Mouse (Mus musculus): ENCODE measurements at regions not wholly inside any gene's neighbourhood (a gene's known extent, or its start where the extent isn't known, plus 50 kb on each side); places are given as distances from the start of the nearest gene placed in this dataset.

DNA sequence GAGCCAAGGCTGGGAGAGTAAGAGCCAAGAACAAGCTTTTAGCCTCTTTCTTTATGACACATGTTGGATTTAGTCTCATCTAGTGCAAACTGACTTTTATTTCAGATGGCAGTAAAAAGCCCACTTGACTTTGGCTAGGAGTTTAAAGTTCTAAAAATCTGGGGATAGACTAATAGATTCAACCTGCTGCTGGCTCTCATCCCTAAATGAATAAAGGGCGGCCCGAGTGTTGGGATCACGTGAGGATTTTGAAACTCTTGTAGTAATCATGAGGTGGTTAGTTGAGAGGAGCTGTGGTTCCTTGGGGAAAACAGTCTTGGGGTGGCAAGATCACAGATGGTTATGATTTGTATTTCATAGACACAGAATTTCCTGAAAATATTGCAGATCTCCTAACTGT lies 975.9 kb downstream of the Robo2 start:
- DNase-seq (ENCODE audit: low spot score in 2 of 2) = no peak

DNA sequence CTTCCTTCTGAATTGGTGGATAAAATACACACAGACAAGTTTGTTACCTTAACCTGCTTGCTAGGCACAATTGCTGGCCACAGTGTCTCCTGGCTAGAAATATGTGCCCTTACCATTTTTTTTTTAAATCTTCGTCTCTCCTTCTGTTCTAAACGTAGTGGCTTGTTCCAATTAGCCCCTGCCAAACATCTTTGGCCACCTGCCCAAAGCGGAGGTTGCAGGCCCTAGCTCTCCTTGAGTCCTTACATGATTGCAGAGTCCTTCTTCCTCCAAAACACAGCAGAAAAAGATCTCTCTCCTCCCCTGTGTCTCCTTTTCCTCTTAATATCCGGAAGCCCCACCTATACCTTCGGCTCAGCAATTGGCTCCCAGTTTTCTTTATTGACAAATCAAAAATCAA lies 986.8 kb downstream of the Robo2 start:
- DNase-seq (ENCODE audit: low spot score in 2 of 2) = no peak

DNA sequence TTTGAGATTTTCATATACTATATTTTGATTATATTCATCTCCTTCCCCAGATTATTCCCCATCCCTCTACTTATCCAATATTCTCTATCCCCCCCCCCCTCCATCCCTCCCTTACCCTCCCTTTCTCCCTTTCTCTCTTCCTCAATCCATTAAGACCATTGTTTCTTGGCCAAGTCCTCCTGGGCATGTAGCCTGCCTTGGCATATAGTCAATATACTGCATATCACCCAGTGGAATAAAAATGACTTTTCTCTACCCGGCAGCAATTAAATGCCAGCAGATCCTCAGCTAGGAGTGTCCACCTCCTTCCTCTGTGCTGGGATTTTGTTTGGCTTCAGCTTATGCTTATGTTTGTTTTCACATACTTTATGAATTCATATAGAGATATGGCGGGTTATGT lies 987.3 kb downstream of the Robo2 start:
- DNase-seq (ENCODE audit: low spot score in 2 of 2) = no peak

DNA sequence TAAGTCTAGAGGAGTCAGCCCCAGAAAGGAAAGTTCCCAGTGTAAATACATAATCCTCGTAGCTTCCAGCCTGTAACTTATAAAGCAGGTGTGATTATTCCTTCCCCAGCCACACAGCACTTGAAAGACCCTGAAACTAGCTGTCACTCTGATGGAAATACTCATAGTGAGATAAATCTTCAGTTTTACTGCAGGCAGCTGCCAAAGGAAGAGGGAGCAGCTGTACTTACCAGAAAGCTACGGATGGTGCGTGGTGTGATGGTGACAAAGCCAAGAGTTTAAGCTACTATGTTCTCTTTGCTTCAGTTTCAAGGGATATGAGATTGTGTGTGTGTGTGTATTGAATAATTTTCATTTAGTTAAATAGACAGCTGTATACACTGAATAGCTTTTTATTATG lies 1007.1 kb downstream of the Robo2 start:
- DNase-seq (ENCODE audit: low spot score in 2 of 2) = no peak

DNA sequence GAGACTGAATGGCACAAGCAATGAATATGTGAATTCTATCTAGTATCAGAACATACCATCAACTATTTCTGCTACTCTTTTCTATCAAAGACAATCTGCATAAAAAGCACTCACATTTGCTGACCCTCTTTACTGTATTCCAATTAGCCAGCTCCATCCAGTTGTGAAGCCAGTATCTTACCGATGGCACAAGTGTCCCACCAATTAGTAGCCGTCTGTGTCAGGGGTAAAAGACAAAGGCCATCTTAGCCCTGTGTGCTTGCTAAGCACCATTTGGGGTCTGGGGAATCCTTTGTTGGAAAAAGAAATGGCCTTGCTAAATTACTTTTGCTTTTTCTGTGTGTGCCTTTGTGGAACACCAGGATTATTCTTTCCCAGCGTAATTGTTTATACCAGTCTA lies 1007.5 kb downstream of the Robo2 start:
- no peak for DNase-seq (ENCODE audit: low spot score in 2 of 2)

DNA sequence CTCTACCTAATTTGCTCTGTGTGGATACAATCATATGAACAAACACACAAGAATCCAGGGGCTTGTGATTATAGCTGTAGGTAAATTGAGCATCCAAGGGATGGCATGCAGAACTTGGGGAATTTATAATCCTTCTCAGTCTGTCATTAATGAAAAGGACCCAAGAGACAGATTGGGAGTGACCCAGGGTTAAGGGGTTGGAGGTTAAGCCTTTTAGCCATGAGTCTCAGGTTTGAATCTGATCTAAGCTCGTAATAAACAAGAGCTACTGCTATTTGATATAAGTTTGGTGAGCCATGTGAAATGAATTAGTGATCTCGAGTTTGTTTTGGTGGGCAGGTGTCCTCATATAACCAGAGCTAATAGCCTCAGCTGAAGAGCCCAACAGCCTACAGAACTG lies 1032.6 kb downstream of the Robo2 start:
- no peak for DNase-seq (ENCODE audit: low spot score in 2 of 2)

DNA sequence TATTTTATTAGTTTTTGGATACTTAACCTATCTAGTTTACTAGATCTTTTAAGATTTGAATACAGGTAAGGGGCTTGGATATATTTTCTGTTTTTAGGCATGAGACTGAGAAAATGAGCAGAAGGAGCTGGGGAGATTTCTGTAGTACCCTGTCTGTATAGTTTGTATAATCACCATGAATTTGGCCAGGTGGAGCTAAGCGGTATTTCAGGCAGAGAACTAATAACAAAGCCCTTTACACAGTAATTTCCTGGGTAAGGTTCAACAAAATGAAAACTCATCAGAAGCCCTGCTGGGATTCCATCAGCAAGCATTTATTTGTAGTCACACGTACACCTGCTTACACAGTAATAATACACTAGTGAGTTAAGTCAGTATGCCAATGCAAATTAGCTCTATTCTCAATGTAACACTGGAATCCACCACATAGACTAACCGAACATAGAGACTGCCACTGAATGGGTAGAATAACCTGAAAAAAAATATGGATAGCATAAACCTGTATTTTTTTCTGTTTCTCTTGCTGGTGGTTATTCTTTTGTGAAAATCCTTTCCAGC lies 1036.9 kb downstream of the Robo2 start:
- DNase-seq (ENCODE audit: low spot score in 2 of 2) = no peak

DNA sequence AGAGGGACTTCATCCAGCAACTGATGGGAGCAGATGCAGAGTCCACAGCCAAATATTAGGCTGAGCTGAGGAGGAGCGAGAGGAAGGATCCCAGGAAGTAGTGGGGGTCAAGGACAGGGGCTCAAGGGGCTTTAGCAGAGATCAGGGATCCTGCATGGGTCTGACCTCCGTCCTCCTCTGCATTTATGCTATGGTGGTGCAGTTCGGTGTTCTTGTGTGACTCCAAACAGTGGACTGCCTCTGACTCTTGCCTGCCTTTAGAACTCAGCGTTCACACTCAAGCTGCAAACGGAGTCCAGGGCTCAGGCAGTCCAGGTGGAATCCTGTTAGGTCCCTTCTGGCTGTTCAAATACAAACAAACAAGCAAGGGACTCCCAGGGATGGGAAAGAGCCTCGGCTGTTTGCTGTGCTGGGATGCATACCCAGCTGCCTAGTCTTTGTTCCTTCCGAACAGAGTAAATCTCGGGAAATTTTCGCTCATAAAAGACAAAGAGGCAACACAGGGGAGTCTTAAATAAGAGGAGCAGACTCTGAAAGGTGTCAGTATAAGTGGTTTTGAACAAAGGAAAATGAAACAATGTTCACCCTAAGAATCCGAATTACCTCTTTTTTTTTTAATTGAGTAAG lies 1042.9 kb downstream of the Robo2 start:
- no peak for DNase-seq (ENCODE audit: low spot score in 2 of 2)

DNA sequence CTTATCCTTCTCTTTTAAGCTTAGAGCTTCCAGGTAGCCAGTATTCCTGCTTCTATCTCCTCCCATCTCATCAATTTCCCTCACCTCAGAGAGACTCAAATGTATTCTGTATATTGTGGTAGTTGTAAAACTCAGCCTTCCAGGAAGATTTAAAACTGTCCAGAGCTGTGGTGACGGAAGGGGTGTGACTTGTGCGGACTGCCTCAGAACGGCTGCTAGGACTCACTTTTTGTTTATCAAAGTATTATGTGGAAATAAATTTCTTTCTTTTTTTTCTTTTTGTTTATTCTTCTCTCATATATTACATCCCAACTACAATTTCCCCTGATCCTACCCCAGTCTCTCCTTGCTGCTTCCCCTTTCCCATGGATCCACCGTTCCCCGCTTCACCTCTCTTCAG lies 1043.7 kb downstream of the Robo2 start:
- DNase-seq (ENCODE audit: low spot score in 2 of 2) = no peak

DNA sequence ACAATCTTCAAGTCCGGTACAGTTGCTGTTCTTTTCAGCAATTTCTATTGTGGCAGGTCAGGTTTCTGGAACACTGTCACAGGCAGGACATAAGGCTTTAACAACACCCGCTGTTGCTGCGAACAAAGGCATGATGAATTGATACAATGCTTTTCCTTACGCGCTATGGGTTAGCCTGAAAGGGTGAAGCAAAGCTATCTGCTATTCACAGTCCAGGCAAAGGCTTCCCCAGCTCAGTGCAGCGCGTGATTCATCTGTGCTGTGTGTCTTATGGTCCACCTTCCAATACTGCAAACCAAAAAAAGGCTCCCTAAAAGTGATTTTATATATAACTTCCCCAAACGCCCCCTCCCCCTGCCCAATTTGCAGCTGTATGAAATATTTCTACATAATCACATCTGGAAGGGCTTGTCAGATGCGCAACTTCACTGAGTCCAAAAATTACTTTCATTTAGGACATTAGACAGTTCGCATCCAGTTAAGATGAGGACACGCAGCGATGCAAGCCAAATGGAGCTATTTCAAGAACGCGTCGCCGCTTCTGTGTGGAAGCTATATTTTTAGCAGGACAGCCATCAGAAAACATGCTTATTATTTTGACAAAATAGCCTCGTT lies 1044.3 kb downstream of the Robo2 start:
- no peak for DNase-seq (ENCODE audit: low spot score in 2 of 2)

DNA sequence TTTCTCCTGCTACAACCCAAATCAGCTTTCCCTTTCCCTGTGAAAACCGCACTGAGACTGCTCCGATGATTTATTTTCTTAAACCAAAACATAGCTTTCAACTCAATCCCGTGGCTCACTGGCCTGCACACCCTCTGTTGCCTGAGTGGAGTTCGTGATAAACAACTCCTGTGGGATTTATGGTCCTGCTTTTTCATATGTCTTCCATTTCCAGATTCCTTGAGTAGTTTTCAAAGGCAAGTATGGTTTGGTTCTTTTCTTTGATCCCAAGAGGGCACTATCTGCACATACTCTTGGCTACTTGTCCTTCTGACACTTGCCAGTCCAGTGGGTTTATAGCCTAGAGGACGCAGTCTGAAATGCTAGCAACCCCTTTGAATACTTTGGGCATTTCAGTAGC lies 1042.6 kb downstream of the Robo1 start:
- DNase-seq (ENCODE audit: low spot score in 2 of 2) = no peak

DNA sequence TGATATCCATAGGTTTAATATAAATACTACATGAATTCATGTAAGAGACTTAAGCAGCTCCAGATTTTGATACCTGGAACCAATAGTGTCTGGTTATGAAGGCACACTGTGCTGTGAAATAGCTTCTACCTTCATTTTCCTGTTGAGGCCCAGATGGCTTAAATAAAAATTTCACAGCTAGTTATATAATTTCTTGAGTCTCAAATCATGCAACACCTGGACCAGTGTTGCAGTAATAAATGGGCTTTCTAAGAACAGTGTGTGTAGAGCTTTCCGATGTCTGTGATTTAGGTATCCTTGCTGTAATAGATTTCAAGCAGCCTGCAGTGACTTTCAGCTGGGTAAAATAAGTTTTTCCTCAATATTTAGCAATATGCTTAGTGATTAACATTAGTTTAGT lies 1035.8 kb downstream of the Robo1 start:
- DNase-seq (ENCODE audit: low spot score in 2 of 2) = no peak

DNA sequence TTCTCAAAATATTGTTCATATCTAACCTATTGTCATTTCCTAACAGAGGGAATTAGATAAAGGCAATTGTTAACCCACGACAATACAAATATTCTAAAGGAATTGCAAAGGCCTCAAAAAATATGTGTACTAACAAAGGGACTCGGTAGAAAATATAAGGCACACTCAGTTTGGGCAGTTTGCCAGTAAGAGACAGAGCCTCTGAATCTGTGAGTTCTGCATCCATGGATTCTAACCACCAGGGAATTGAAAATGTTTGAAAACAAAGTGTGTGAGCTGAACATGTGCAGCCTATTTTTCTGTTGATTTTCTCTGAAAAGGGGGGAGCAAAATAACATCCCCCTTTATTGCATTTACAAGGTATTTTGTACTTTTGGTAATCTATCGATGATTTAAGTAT lies 1035.4 kb downstream of the Robo1 start:
- DNase-seq (ENCODE audit: low spot score in 2 of 2) = no peak

DNA sequence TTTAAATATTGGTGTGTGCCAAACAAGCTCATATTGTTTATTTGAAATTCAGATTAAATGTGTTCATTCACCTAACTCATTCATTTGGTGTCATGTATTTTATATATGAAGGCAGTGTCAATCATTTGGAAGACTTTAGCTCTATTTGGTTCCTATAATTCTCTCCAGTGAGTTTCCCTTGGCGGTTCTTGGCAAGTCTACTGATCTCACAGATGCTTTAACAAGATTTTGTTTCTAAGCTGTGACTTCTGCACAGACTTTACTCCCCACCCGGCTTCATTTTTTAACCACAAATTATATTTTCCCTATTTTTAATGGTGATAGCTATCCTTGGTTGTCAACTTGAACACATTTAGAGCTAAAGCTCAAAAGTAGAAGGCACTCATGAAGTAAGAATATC lies 1009.5 kb downstream of the Robo1 start:
- DNase-seq (ENCODE audit: low spot score in 2 of 2) = no peak

DNA sequence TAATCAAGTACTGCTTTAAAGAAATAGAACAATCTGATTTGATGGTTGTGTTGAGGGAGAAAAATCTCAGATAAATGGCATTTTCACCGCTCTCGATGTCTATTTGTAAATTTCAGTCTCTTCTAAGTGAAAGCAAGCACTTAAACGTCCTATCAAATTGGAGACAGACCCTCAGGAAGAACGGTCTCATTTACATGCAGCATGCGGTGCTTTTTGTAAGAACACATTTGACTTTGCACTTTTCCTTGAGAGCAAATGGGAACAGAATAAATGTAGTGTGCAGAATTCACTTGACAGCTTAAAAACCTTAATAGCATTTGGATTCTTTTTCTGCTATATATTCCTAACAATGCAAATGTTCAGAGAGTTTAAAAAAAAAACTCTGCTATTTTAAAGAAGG lies 1002.0 kb downstream of the Robo1 start:
- no peak for DNase-seq (ENCODE audit: low spot score in 2 of 2)

DNA sequence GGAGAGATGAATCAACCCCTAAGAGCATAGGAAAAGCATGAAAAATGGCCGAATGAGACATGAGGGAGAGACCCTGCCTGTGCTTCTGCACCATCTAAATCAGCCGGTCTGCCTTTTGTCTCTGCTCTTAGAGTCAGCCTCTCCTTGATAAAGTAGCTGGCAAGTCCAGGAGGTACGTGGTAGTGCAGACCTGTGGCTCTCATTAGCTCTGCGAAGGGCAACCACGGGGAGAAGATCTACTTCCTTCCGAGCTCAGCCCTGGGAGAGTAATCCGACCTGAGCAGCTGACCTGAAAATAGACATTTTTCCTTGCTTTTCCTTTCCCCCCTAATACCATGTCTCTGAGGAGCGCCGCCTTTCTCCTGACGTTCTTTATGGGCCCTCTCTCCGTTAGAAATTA lies 971.8 kb downstream of the Robo1 start:
- no peak for DNase-seq (ENCODE audit: low spot score in 2 of 2)

DNA sequence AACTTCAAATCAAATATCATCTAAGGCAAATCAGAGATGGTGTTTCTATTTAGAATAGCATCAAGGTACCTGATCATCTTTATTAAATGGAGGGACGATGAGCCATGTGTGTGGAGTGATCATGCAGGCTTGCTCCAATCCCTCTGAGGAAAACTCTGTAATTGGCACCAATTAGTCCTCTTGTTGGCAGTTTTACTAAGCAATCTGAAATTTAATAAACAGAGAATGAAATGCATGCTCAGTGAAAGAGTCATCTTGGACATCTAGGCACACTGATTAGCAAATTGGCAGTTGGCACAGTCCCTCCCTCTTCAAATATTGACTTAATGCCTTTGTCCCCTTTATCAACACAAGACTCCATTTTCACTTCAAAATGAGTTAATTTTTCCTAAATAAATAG lies 951.6 kb downstream of the Robo1 start:
- no peak for DNase-seq (ENCODE audit: low spot score in 2 of 2)

DNA sequence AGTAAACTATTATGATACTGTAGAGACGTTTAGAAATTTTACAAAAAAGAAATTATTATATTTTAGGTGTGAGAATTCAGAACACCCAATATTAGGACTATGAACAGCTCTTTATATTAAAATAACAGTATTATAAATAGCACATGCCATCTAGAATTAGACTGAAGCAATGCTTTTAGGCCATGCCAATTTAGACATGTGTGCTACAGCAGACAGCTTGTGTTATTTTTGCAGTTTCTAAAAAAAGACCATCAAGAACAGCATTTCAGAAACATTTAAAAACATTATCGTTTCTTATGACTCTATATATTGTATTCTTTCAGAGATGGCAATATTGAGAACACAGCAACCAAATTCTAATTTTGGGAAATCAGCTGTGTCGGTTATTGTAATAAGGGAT lies 951.2 kb downstream of the Robo1 start:
- no peak for DNase-seq (ENCODE audit: low spot score in 2 of 2)

DNA sequence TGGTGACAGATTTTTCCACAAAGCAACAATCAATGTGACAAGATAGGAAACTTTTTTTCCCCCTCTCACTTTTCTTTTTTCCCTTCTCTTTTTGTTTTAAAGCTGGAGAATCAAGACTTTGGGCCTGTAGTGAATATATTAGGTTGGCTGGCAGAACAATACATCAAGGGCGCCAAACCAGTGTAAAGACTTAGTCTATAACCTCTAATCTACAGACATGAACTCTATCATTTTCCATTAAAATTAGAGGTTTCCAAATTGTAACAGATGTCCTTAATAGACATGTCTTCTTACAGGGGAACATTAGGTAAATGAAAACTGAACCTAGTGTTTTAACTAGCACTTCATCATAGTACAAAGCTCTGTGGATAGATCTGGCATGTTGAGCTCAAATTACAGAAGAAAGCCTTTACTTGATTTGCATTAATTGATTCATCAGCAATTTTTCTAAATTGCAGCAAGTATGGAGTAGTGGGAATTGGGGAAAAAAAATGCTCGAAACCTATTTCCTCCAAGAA lies 937.0 kb downstream of the Robo1 start:
- DNase-seq (ENCODE audit: low spot score in 2 of 2) = no peak

DNA sequence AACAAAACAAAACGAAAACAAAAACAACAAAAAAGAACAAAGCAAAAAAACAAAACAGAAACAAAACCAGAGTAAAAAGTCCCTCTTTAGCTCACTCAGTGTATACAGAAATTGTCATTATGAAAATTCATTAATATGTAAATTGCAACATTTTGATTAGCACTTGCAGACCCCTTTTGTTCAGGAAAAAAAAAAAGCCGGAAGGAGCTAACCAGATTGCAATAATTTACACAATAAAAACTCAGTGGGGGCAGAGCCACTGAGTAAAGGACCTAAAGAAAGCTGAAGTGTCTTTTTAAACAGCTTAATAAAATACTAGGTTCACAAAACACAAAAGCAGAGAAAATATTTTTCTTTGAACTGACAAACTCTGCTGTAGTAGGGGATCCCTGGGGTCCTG lies 922.5 kb downstream of the Robo1 start:
- no peak for DNase-seq (ENCODE audit: low spot score in 2 of 2)

DNA sequence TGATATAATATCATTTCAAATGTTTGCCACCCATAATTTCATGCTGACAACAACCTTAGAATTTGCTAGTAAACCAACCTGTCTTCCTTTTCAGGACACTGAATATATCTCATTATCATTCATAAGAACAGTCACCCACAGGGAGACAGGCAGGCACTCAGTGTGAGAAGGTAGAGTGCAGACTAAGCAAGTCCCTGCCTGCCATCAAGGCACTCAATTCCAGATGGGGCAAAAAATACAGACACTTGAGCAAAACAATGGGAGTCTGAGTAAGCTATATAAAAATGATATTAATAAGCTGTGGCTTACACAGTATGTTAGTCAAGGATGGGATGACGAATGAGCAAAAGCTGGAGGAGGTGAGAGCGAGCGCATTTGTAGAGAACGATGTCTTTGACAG lies 909.4 kb downstream of the Robo1 start:
- no peak for DNase-seq (ENCODE audit: low spot score in 2 of 2)

DNA sequence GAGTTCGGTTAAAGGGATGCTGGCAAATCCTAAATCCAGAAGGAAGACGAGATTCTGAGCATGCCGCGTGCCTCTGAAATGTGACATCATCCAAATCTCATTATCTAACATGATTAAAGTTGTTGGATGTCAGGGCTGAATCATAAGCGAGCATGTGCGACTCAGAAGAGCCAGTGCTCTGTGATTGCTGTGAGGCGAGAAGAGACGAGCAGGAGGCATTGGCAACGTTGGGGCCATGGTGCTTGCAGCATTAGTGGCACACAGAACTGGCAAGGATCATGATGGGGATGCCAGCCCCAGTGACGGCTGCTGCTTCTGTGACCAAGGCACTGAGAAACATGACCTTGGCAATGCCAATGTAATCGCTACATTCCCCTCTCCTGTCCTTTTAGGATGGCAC lies 895.4 kb downstream of the Robo1 start:
- DNase-seq (ENCODE audit: low spot score in 2 of 2) = no peak

DNA sequence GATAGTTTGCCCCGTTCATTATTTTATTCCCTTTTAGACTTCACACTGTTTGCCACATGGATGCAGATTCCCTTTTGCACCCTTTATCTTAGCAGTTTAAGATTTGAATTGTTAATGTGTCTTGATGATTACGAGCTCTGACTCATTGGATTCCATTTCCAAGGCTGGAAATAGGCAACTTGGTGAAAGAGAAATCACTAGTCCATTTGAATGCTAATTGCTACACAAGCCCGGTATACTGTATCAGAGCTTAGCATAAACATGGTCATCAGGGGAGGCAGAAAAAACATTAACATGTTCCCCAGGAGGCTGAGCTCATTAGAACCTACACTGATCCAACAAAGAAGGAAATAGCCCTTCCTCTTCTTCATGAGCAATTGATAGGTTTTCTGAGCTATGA lies 892.9 kb downstream of the Robo1 start:
- no peak for DNase-seq (ENCODE audit: low spot score in 2 of 2)
